Mouse (Mus musculus) embryonic fibroblast, embryonic 13.5 days (primary cell): ENCODE results near the gene Cuedc2.

Experiments
- CTCF ChIP-seq: IDR thresholded peaks from 2 replicates; pipeline ENCODE4 v1.5.1; 2011; ENCODE audit warnings: mild to moderate bottlenecking, control low read depth, low read length, moderate library complexity, borderline replicate concordance; ENCODE audit not compliant: insufficient read depth
- POLR2A ChIP-seq: IDR thresholded peaks from 2 replicates; pipeline ENCODE4 v1.6.1; 2011; ENCODE audit warnings: low read depth, mild to moderate bottlenecking, control low read depth, low read length, moderate library complexity

DNA sequence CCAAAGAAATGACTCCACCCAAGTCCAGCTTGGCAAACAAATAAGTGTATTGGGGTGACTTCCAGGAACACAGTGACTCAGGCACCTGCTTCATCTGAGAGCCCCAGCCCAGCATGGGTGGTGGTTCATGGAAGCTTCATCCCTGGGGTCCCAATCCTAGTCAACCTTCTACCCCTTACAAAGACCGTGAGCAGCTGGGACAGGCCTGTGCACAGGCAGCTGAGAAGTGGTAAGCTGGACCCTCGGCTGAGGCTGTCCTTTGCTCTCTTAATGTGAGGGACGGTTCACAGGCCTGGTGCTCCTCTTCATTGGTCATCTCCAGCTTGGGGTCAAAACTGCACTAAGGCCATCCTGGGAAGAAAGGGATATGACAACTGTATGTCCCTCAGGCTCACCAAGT is 50.9 kb downstream of the Cuedc2 start:
- no peak for TF ChIP-seq CTCF
- TF ChIP-seq POLR2A = no peak
